Mouse (Mus musculus) C2C12 (cell line): ENCODE measurements at regions not wholly inside any gene's neighbourhood (a gene's known extent, or its start where the extent isn't known, plus 50 kb on each side); places are given as distances from the start of the nearest gene placed in this dataset.

Experiments used
- CEBPB ChIP-seq: IDR thresholded peaks from one replicate; pipeline ENCODE4 v1.6.1; 2011; ENCODE audit warnings: low read depth, mild to moderate bottlenecking, control low read depth, moderate library complexity
- CTCF ChIP-seq: IDR thresholded peaks from one replicate; pipeline ENCODE4 v1.5.1; 2011; ENCODE audit not compliant: control insufficient read depth, insufficient read depth, insufficient read length
- MYOD1 ChIP-seq: IDR thresholded peaks from one replicate; pipeline ENCODE4 v1.6.1; 2011; ENCODE audit warnings: low read depth; ENCODE audit not compliant: control insufficient read depth, insufficient read length
- USF1 ChIP-seq: IDR thresholded peaks from one replicate; pipeline ENCODE4 v1.6.1; 2011; ENCODE audit warnings: low read depth, mild to moderate bottlenecking, control low read depth, moderate library complexity

GRCm38 (mm10) chr10:122613891-122614290 lies 64.7 kb upstream of the Ppm1h start:
- TF ChIP-seq CEBPB (no peak), CTCF (no peak), MYOD1 (no peak), USF1 (no peak)
